Mouse (Mus musculus) large intestine, adult 2 months (tissue): ENCODE data around the gene Pde4c. TPM values are rescaled to one million over a fixed set of nuclear protein-coding genes. Genes with fewer than 3 reads are reported as not detected.

Experiments
- DNase-seq: peaks from one replicate; pipeline ENCODE4 v3.0.0-alpha.2; 2012; ENCODE audit warnings: low read depth, low spot score
- WGBS: fragments of 180-500 bp; shearing (Covaris S2); methylation state at CpG from one replicate; pipeline ENCODE4 v1.1.7; 2018; 5-methylcytosine and 5-hydroxymethylcytosine counted together
- polyA plus RNA-seq: library from polyadenylated mRNA; depleted of rRNA; stranded (reverse); fragments of >200 nt; gene quantifications from 2 replicates; pipeline ENCODE4 v1.2.3, GENCODE M21; 2012

The Pde4c gene
- polyA plus RNA-seq, 1 experiment: 7.9 TPM

- 83% methylated on average over 5 of the region's 5 CpGs for WGBS
- no peak for DNase-seq
These were observed 51.7 kb downstream of the Pde4c start for GRCm38 (mm10) chr8:70775227-70775626.

GRCm38 (mm10) chr8:70775851-70776495 is 52.5 kb downstream of the Pde4c start:
- no peak for DNase-seq
- WGBS: 1% methylated on average over 34 of the region's 34 CpGs

GRCm38 (mm10) chr8:70776496-70777444 is 53.2 kb downstream of the Pde4c start, which contains the start of gene Pik3r2:
Gene Pik3r2, minus strand, starts transcription at chr8:70776713.
- WGBS: under 1% methylated on average over 94 of the region's 94 CpGs
- no peak for DNase-seq

- no peak for DNase-seq
- 72% methylated on average over 11 of the region's 11 CpGs for WGBS
These were observed 56.6 kb downstream of the Pde4c start for GRCm38 (mm10) chr8:70780093-70780492.

- WGBS: 94% methylated on average over 25 of the region's 25 CpGs
- DNase-seq: no peak
These were observed 63.0 kb downstream of the Pde4c start for GRCm38 (mm10) chr8:70786291-70787050.

- no peak for DNase-seq
- WGBS: 80% methylated on average over 3 of the region's 3 CpGs
These were observed 63.5 kb downstream of the Pde4c start for GRCm38 (mm10) chr8:70787051-70787445.

- WGBS: 38% methylated on average over 30 of the region's 30 CpGs
- peak; percentile 70 for DNase-seq
These were observed 64.6 kb downstream of the Pde4c start for GRCm38 (mm10) chr8:70787941-70788667.

- DNase-seq: no peak
- 92% methylated on average over 10 of the region's 10 CpGs for WGBS
These were observed 65.5 kb downstream of the Pde4c start for GRCm38 (mm10) chr8:70789046-70789445.

GRCm38 (mm10) chr8:70790846-70791245 is 67.3 kb downstream of the Pde4c start:
- 68% methylated on average over 8 of the region's 8 CpGs for WGBS
- DNase-seq: no peak

GRCm38 (mm10) chr8:70791294-70791701 is 67.8 kb downstream of the Pde4c start:
- DNase-seq: no peak
- 41% methylated on average over 7 of the region's 7 CpGs for WGBS

GRCm38 (mm10) chr8:70791975-70792691 is 68.6 kb downstream of the Pde4c start:
- 2% methylated on average over 58 of the region's 58 CpGs for WGBS
- DNase-seq: peak; percentile 60

GRCm38 (mm10) chr8:70792700-70793099 is 69.2 kb downstream of the Pde4c start:
- peak; percentile 54 for DNase-seq
- 0% methylated on average over 20 of the region's 20 CpGs for WGBS

- DNase-seq: no peak
- 89% methylated on average over 2 of the region's 2 CpGs for WGBS
These were observed 70.7 kb downstream of the Pde4c start for GRCm38 (mm10) chr8:70794215-70794614.

- 93% methylated on average over 2 of the region's 2 CpGs for WGBS
These were observed 71.8 kb downstream of the Pde4c start for GRCm38 (mm10) chr8:70795370-70795769.

GRCm38 (mm10) chr8:70796403-70797080 is 73.0 kb downstream of the Pde4c start:
- 3% methylated on average over 54 of the region's 54 CpGs for WGBS
- DNase-seq: no peak

More at GRCm38 (mm10) chr8:70795370-70795769, 71.8 kb downstream of the Pde4c start:
- no peak for DNase-seq

- WGBS: under 1% methylated on average over 56 of the region's 57 CpGs
These were observed 73.9 kb downstream of the Pde4c start for GRCm38 (mm10) chr8:70797081-70798070.

GRCm38 (mm10) chr8:70798281-70798680 is 74.8 kb downstream of the Pde4c start:
- DNase-seq: no peak
- WGBS: 9% methylated on average over 15 of the region's 15 CpGs

More at GRCm38 (mm10) chr8:70797081-70798070, 73.9 kb downstream of the Pde4c start:
- DNase-seq: peak; percentile 92
